Mouse (Mus musculus): ENCODE results near the gene Gstm2.
"Not testable (repeated sequence)": the region's sequence is repeated elsewhere in the genome, so short reads cannot be mapped to it uniquely, and the experiment has no call there.

Gstm2 gene

GRCm38 (mm10) chr3:107986041-107986562, at the start of gene Gstm2:
Gstm2 (minus strand) TSS chr3:107986453.
- DNase-seq (ENCODE audit: low spot score) = peak; percentile 25

DNA sequence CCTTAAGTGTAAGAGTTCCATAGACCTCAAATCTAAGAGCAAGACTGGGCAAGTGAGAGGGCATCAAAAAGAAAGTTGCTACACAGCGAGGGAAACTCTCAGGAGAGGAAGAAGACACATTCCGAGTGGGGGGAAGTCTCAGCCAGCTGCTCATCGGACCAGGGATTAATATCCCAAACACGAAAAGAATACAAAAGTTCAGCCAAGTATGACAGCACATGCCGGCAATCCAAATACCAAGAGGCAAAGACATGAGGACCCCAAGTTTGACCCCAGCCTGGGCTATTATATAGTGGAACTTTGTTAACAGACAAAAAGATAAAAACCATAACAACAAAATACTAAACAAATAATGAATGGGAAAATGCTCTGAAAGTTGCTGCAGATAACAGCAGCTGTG, 46.9 kb upstream of the Gstm2 start:
- no peak for DNase-seq (ENCODE audit: low spot score)

DNA sequence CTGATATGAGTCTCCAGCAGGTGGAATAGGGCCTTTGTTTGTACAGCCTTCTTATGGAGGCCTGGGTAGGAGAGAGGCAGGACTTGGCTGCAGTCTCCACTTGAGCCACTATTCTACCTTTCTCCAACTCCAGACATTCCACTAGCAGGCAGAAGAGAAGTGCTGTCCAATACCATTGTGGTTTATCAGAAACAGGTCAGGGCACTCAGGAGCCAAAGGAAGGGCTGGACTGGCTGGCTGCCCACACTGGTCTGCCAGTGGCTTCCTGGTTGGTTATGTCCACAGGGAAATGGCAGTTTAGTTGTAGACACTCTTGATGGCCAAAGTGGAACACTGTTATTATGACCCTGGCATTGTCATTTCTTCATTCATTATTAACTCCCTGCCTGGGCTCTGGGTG, 45.9 kb upstream of the Gstm2 start:
- DNase-seq (ENCODE audit: low spot score) = no peak

DNA sequence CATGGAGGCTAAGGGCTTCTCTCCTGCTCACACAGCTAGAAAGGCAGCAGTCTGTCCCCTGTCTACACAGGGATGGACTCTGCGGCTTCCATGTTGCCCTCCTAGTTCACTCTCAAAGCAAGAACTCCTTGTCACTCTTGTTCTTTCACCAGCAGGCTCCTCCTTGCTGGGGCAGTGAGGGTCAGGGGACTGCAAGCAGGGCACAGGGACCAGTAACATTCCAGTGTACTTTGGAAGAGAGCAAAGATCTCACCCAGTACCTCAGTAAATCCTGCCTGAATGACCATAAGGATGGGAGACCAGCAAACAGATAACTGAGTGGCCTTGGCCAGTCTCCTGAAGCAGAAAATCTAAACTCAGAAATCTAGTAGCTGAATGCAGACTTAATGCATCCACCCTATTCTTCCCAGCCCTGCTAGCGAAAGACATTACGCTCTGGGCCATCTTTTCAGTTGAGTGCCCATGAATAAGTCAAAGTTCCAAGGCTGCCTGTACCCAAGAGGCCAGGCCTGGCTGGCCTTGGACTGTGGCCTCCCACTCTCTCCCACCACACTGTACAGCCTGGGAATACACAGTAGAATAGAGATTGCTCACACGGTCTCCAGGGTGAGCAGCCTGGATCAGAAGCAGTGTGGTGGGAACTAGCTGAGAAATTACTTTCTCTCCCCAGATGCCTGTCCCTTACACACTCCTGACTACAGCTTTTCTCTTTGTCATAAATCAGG, 42.5 kb upstream of the Gstm2 start:
- peak; percentile 13 for DNase-seq (ENCODE audit: low spot score)

DNA sequence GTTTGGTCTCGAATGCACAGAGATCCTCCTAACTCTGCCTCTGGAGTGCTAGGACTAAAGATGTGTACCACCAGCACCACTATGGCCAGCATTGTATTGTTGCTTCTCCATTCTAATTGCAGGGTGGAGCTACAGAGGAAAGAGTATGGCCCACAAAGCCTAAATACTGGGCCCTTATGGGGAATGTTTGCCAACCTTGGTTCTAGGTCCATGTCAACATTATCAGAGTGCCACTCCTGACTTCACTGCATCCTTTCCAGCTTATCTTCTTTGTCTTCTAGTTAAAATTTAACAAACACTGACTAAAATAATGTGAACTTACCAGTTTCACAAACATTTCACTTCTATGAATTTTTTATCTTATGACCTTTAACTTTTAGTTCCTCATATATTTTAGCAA, 40.3 kb upstream of the Gstm2 start:
- DNase-seq (ENCODE audit: low spot score) = no peak

GRCm38 (mm10) chr3:108026049-108026448, 39.8 kb upstream of the Gstm2 start:
- no peak for DNase-seq (ENCODE audit: low spot score)

DNA sequence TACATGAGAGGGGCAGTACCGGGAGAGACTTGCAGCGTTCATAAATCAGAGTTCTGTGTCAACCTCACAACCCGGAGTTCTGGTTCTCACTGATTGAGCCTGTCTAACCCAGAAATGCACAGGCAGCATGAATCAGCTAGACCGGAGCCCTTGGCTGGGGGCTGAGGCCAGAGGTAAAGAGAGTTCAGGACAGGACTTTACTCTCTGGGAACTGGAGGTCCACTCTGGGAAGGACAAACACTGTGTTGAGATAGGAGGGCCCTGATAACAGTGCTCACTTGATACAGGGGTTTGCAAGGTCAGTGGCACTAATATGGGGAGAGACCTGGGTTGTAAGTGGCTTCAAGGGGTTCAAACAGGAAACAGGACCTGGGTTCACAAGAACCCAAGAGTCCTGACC, 39.1 kb upstream of the Gstm2 start:
- no peak for DNase-seq (ENCODE audit: low spot score)

DNA sequence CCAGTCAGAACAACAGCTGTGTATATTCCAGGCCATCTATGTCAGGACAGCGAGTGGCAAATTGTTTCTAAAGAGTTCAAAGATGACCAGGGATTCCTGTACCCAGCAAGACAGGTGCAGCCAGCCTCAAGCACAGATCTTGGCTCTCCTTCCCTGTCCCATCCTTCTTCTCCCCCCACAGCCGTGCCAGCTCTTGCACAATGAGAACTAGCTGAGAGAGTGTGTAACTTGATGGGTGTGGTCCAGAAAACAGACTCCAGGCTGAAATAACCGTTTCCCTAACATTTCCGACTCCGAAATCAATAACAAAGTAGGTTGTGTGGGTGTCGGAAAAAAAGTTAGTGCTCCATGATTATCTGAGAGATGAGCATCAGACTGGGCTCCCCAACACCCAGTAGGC, 36.4 kb upstream of the Gstm2 start:
- no peak for DNase-seq (ENCODE audit: low spot score)

DNA sequence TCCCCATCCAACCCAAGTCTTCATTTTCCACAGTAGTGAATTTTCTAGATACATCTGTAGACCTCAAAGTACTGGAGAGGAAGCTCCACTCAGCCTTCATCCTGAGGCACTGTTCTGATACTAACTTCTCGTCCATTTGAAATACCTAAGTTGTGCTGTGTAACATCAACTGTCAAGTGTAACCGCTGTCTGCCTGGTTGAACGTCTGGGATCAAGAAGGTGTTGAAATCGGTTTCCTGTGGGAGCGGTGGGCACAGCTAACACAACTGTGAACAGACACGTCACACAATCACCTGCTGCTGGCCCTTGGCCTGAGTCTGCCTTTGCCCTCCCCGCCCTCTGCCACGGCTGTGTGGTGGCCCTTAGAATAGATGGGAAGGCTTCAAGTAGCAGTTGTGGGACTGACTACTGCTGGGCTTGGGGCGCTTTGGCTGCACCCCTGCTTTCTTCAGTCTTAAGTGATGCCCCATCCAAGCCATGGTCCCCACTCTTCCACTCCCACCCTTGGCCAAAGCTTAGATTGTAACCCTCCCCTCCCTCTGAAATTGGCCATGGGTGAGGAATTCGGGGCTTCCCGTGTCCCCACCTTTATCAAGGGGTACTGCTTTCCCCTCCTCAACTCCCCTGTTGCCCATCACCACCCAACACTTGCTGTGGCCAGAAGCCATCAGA, 34.2 kb upstream of the Gstm2 start:
- not testable (repeated sequence) for DNase-seq (ENCODE audit: low spot score)

- DNase-seq (ENCODE audit: low spot score) = not testable (repeated sequence)
Measured at GRCm38 (mm10) chr3:108019226-108019625, 33.0 kb upstream of the Gstm2 start.

GRCm38 (mm10) chr3:108018190-108018820, 32.1 kb upstream of the Gstm2 start:
- peak; percentile 20 for DNase-seq (ENCODE audit: low spot score)

GRCm38 (mm10) chr3:108017473-108018189, 31.4 kb upstream of the Gstm2 start, which contains the start of gene Gstm1:
Gstm1 (minus strand) TSS chr3:108017973.
- DNase-seq (ENCODE audit: low spot score) = peak; percentile 97

DNA sequence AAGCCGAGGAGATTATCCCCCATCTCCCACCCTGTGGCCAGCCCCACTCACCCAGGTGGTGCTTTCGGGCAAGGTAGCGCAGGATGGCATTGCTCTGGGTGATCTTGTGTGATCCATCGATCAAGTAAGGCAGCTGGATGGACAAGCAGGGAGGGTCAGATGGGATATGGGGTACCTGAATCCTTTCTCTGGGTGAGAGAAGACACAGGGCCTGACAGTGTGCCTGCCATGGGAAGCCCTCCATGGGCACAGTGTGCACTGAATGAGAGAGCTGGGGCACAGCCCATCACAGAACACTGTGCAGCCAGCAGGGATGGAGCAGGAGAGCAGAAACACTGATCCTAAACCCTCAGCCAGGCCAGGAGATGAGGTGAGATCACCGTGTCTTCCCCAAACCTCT, 30.2 kb upstream of the Gstm2 start:
- not testable (repeated sequence) for DNase-seq (ENCODE audit: low spot score)

- DNase-seq (ENCODE audit: low spot score) = no peak
Measured at GRCm38 (mm10) chr3:108014974-108015346, 28.7 kb upstream of the Gstm2 start.

DNA sequence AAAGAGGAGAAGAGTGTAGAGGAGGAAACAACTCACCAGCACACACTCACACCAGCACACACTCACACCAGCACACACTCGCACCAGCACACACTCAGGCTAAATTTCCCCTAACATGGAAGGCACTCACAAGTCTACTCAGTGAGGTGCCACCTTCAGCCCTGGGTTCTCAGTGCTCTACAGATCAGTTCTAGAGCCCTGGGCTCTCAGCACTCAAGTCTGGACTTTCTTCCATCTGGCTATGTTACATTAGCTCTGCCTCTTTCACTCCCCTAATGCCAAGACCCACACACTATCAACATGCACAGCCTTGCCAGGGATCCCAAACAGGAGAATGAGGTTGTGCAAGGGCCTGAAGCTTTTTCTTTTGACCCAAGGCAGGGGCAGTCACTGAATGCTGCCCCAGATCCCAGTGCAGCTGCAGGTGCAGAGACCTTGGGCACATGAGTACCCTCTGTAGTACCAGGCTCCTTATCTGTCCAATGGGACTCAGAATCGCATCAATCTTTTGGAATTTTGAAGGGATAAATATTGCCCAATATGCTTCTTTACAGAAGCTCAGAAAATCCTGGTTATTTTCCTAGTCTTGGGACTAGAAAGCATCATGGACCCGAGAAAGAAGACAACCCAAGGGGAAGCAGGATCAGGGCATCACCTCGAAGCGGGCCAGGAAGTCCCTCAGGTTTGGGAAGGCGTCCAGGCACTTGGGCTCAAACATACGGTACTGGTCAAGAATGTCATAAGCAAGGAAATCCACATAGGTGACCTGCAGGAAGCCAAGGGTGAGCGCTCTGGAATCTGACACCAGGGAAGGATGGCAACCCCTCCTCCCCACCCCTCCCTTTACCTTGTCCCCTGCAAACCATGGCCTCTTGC, 28.1 kb upstream of the Gstm2 start:
- no peak for DNase-seq (ENCODE audit: low spot score)

- DNase-seq (ENCODE audit: low spot score) = no peak
Measured at GRCm38 (mm10) chr3:108013331-108013871, 27.1 kb upstream of the Gstm2 start.

- peak; percentile 39 for DNase-seq (ENCODE audit: low spot score)
Measured at GRCm38 (mm10) chr3:108011558-108011957, 25.3 kb upstream of the Gstm2 start.

DNA sequence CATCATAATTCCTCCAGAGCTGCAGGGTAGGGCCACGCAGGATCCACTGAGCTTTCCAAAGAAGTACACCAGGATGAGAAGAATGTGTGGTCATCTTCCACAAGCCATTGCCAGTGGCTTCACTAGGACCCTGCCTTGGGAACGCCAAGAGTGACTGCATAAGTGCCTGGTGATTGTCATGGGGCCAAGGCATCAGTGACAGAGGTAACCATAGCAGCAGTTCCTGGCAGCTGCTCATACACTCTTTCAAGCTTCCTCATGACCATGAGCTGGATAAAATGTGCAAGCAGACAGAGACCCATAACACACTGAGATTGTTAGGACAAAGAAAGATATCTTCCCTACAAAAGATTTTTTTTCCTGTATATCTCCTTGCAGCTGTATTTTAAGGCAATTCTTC, 24.0 kb upstream of the Gstm2 start:
- no peak for DNase-seq (ENCODE audit: low spot score)

DNA sequence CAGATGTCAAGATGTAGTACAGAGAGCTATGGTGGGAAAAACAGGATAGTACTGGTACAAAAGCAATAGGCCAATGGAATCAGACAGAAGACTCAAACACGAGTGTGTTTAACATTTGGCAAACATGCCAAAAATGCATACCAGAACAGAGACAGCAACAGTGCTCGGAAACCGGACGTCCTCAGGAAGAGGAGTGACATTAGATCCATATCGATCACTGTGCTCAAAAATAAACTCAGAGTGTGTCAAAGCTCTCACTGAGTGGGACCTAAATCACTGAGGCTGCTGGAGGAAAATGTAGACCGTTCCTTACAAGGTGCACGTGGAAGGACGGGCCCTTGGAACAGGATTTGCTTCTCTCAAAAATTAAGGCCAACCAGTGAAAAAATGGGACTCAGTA, 15.8 kb upstream of the Gstm2 start:
- no peak for DNase-seq (ENCODE audit: low spot score)

GRCm38 (mm10) chr3:107999491-107999890, 13.2 kb upstream of the Gstm2 start:
- DNase-seq (ENCODE audit: low spot score) = no peak

DNA sequence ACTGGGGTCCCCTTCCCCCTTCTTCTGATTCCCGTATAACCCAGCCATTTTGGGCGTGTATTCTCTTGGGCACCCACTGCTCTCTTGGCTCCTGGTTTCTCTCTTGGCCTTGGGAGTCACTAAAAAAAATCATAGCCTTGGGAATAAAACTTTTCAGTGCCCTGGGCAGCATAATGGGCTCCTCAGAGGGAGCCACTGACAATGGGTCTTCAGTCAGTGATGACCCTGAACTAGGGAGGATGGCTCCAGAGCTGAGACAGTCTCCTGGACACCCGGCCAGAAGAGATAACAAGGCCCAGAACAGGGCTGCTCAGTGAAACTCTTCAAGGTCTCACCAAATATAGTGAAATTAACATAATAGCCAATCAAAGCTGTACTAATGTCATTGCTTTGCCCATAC, 12.3 kb upstream of the Gstm2 start:
- no peak for DNase-seq (ENCODE audit: low spot score)

Measured in retina, embryonic 14.5 days (tissue).